Mouse (Mus musculus): ENCODE measurements at regions not wholly inside any gene's neighbourhood (a gene's known extent, or its start where the extent isn't known, plus 50 kb on each side); places are given as distances from the start of the nearest gene placed in this dataset.

DNA sequence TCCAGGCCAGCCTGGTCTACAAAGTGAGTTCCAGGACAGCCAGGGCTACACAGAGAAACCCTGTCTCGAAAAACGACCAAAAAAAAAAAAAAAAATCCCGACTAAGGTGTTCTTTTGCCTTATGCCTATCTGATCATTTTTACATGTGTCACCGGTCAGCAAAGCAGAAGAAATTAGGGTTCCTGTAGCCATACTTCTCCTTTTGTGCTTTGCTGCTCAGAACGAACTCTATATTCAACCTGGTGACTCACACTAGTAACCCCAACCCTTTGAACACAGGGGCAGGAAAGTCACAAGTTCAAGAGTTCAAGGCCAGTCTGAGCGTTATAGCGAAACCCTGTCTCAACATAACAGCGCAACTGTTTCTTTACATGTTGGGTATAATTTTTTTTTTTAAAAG, 108.7 kb upstream of the Tbc1d5 start:
- TF ChIP-seq CTCF (IDR thresholded peaks at IDR 0.05; ENCODE audit: low read depth) (no peak), EP300 (IDR thresholded peaks at IDR 0.05; ENCODE audit: low read depth) (no peak)
